Mouse (Mus musculus) brown adipose tissue, adult 24 weeks (tissue): Measurements from ENCODE around the gene T2. TPM values are rescaled to one million over a fixed set of nuclear protein-coding genes. Genes with fewer than 3 reads are reported as not detected.

Experiments
- H3K27ac ChIP-seq: fragments of 200-500 bp; replicated peaks from 2 replicates; pipeline ENCODE4 v1.5.1; 2012; ENCODE audit warnings: low read depth, mild to moderate bottlenecking, low read length
- H3K4me1 ChIP-seq: fragments of 200-500 bp; 2 replicates; pipeline ENCODE4 v1.6.1; 2012; ENCODE audit warnings: low read length, mixed read lengths; ENCODE audit not compliant: control insufficient read depth, insufficient read depth, insufficient read length
- H3K4me3 ChIP-seq: fragments of 200-500 bp; 2 replicates; pipeline ENCODE4 v1.5.1; 2012; ENCODE audit warnings: low read depth, mild to moderate bottlenecking, low read length, moderate library complexity; ENCODE audit not compliant: insufficient read depth
- polyA plus RNA-seq: library from polyadenylated mRNA; stranded (reverse); fragments of >200 nt; gene quantifications from 2 replicates; pipeline ENCODE4 v1.2.4, GENCODE M21; 2012; ENCODE audit not compliant: missing spikeins, insufficient read depth, insufficient read length

Gene T2
- polyA plus RNA-seq, 1 experiment, result not detected

- Histone ChIP-seq H3K27ac (no peak overlapping the region), H3K4me1 (no peaks in the 10 kb centered on the region), H3K4me3 (no peak overlapping the region)
These were observed 67.5 kb downstream of the T2 start for GRCm38 (mm10) chr17:8423283-8423682.

DNA sequence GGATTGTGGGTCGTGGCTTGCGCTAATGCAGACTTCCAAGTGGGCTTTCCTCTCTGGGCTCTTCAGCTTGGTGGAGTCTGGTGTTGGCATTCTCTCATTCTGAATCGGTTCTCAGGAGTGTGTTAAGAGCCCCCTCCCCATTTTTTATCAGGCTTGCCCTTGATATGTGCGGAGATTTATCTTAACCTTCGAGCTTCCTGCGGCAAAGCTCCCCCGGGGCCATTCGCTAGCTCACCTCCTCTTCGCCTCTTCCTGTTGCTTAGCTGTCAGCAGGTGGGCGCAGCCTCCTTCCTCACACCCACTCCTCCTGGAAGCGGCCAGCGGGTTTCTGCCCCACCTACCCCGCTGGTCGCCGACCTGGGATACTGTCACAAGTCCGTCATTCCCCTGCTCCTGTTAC lies 73.6 kb downstream of the T2 start:
- Histone ChIP-seq H3K4me1 (no peaks in the 10 kb centered on the region), H3K27ac (no peak overlapping the region), H3K4me3 (no peak overlapping the region)

DNA sequence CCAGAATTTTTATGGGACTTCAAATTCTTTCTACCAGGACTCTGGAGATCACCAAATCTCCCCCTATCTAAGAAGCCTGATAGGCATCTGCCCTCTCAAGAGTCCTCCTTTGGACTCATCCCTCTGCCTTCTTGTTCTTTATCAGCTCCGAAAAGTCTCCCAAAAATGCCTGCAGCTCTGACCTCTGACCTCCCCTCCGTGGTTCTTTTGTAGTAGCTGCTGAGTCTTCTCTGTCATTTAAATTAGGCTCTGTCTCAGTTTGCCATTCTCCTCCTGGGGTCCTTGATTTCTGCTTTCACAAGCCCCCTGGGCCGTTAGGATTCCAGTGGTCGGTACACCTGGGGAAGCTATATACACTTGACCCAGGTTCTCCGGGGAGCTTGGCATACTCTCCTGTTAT lies 74.1 kb downstream of the T2 start:
- no peaks in the 10 kb centered on the region for H3K4me1 ChIP-seq
- no peak overlapping the region for H3K27ac ChIP-seq
- no peak overlapping the region for H3K4me3 ChIP-seq

- H3K4me1 ChIP-seq, result no peaks in the 10 kb centered on the region
- no peak overlapping the region for H3K27ac ChIP-seq
- no peak overlapping the region for H3K4me3 ChIP-seq
These were observed 76.5 kb downstream of the T2 start for GRCm38 (mm10) chr17:8432179-8432800.

- no peak overlapping the region for H3K27ac ChIP-seq
- no peak overlapping the region for H3K4me3 ChIP-seq
- no peaks in the 10 kb centered on the region for H3K4me1 ChIP-seq
These were observed 77.6 kb downstream of the T2 start for GRCm38 (mm10) chr17:8433121-8433977.

DNA sequence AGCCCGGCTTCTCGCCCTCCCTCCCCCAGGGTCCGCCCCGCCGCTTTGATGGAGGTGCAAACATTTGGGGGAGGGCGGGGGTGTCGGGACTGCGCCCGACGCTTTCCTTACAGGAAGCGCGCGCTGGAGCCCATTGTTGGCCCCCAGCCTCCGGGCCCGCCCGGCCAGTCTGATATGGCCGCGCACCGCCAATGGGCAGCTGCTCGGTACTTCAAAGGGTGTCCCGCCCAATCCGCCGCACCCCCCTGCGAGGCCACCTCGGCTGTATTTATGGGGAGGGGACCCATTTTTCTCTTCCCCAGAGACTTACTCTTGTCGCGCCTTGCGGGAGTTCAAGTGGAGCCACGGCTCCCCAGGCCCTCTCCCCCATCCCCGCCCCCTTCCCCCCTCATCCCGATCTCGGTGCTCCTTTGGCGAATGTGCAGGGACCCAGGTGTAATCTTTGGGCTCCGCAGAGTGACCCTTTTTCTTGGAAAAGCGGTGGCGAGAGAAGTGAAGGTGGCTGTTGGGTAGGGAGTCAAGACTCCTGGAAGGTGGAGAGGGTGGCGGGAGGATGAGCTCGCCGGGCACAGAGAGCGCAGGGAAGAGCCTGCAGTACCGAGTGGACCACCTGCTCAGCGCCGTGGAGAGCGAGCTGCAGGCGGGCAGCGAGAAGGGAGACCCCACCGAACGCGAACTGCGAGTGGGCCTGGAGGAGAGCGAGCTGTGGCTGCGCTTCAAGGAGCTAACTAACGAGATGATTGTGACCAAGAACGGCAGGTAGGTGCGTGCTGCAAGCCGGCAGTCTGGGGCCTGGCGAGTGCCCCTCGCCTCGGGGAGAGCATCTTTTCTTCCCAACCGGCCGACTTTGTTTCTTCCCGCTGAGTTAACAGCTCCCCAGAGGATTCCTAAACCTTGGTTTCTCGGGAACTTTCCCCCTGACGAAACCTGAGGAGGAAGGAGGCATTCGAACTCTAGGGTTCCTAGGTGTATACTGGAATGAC lies 78.5 kb downstream of the T2 start, which contains the start of gene T:
T (plus strand) TSS at position 446 of the 983 bp plus-strand sequence.
- Histone ChIP-seq H3K27ac (no peak within 1 kb of the TSS), H3K4me3 (no peak within 1 kb of the TSS), H3K4me1 (no peaks in the 10 kb centered on the region)

- no peak overlapping the region for H3K4me3 ChIP-seq
- no peaks in the 10 kb centered on the region for H3K4me1 ChIP-seq
- H3K27ac ChIP-seq, result no peak overlapping the region
These were observed 80.4 kb downstream of the T2 start for GRCm38 (mm10) chr17:8436184-8436583.

- no peak overlapping the region for H3K4me3 ChIP-seq
- H3K4me1 ChIP-seq, result no peaks in the 10 kb centered on the region
- H3K27ac ChIP-seq, result no peak overlapping the region
These were observed 88.3 kb downstream of the T2 start for GRCm38 (mm10) chr17:8444062-8444461.

GRCm38 (mm10) chr17:8447676-8448192 lies 91.9 kb downstream of the T2 start:
- no peak overlapping the region for H3K27ac ChIP-seq
- H3K4me3 ChIP-seq, result no peak overlapping the region
- no peaks in the 10 kb centered on the region for H3K4me1 ChIP-seq

GRCm38 (mm10) chr17:8448324-8448723 lies 92.5 kb downstream of the T2 start:
- Histone ChIP-seq H3K4me1 (no peaks in the 10 kb centered on the region), H3K27ac (no peak overlapping the region), H3K4me3 (no peak overlapping the region)

- Histone ChIP-seq H3K27ac (no peak overlapping the region), H3K4me1 (no peaks in the 10 kb centered on the region), H3K4me3 (no peak overlapping the region)
These were observed 99.4 kb downstream of the T2 start for GRCm38 (mm10) chr17:8455196-8455595.

DNA sequence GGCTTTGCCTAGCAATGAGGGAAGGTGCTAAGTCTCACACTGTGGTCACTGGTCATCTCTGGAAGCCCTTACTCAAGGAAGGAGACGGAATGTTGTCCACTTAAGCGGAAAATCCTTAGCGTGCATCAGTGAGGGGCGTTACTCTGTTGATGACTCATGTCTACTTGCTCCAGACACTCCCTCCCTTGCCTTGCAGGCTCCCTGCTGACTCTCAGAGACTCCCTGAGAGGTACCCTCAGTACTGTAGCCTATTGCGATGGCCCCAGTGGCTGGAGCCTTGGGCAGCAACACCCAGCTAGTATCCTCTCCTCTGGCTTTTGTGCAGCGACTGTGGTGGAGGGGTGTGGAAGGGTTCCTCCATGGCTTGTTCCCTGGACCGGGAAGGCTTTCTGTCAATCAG lies 99.8 kb downstream of the T2 start:
- no peak overlapping the region for H3K4me3 ChIP-seq
- H3K4me1 ChIP-seq, result no peaks in the 10 kb centered on the region
- H3K27ac ChIP-seq, result no peak overlapping the region

DNA sequence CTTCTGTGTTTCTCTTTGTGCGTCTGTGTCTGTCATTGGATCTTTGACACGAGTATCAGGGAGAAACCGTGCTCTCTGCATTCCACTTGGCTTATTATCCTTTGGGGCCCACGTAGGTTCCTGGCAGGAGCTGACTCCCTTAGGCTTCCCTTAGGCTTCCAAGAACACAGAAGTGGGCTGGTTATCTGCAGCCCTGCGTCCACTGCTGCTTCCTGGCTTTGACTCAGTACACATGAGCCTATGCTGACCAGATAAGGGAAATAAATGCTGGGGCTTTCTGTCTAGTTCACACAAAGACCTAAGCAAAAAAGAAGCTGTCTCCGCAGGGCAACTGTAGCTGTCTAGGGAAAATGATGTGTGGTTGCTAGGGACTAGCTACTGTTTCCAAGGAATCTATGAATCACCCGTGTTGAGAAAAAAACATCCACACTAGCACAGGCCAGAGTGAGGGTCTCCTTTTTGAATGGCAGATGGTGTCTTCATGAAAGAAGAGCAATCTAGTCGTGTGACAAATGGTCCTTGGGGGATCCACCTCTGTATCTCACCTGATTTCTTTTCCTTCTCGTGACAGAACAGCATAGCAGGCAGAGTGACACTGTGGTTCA lies 101.2 kb downstream of the T2 start:
- no peak overlapping the region for H3K4me3 ChIP-seq
- no peaks in the 10 kb centered on the region for H3K4me1 ChIP-seq
- H3K27ac ChIP-seq, result no peak overlapping the region

GRCm38 (mm10) chr17:8461568-8461967 lies 105.8 kb downstream of the T2 start:
- H3K27ac ChIP-seq, result no peak overlapping the region
- no peaks in the 10 kb centered on the region for H3K4me1 ChIP-seq

More at GRCm38 (mm10) chr17:8461568-8461967, 105.8 kb downstream of the T2 start:
- no peak overlapping the region for H3K4me3 ChIP-seq
